Comparison of ENCODE assay signal across 28 mouse cellular contexts in genomic region chr19:58663317-58663716, GRCm38 (mm10). TPM values are rescaled to one million over a fixed set of nuclear protein-coding genes. Genes with fewer than 3 reads are reported as not detected.
"Had no signal": no experiment of that assay in that cellular context is flagged by ENCODE, and none has a peak within 500 bp of the region (broad histone marks: within the 10 kb centered on the region; RNA-seq: fewer than 3 reads in every experiment).

No protein-coding gene starts in this region.

- ATAC-seq: intestine, embryonic 16.5 days; liver, embryonic 12.5 days had no signal

- H3K27ac ChIP-seq: heart, adult 2 months; heart, embryonic 13.5 days; heart, embryonic 15.5 days; hindbrain, embryonic 13.5 days; hindbrain, embryonic 15.5 days; layer of hippocampus, adult 2 months; left cerebral cortex, adult 2 months; limb, embryonic 13.5 days; limb, embryonic 15.5 days; liver, embryonic 12.5 days had no signal

- H3K27me3 ChIP-seq: heart, embryonic 13.5 days; heart, embryonic 15.5 days; hindbrain, embryonic 13.5 days; hindbrain, embryonic 15.5 days; limb, embryonic 13.5 days; limb, embryonic 15.5 days; liver, embryonic 12.5 days had no signal

- H3K9ac ChIP-seq: heart, embryonic 13.5 days; heart, embryonic 15.5 days; hindbrain, embryonic 13.5 days; hindbrain, embryonic 15.5 days; limb, embryonic 13.5 days; limb, embryonic 15.5 days; liver, embryonic 12.5 days had no signal

- H3K36me3 ChIP-seq: heart, embryonic 13.5 days; heart, embryonic 15.5 days; hindbrain, embryonic 13.5 days; hindbrain, embryonic 15.5 days; limb, embryonic 13.5 days; limb, embryonic 15.5 days; liver, embryonic 12.5 days had no signal

- H3K4me1 ChIP-seq: heart, embryonic 13.5 days; heart, embryonic 15.5 days; hindbrain, embryonic 13.5 days; hindbrain, embryonic 15.5 days; limb, embryonic 13.5 days; limb, embryonic 15.5 days; liver, embryonic 12.5 days had no signal

- H3K9me3 ChIP-seq: heart, embryonic 13.5 days; heart, embryonic 15.5 days; hindbrain, embryonic 13.5 days; hindbrain, embryonic 15.5 days; limb, embryonic 13.5 days; limb, embryonic 15.5 days; liver, embryonic 12.5 days had no signal

- DNase-seq: gastrocnemius, postnatal 14 days; gastrocnemius, postnatal 36 days; heart, adult 2 months; heart, postnatal 14 days; heart, postnatal 36 days; kidney, adult 11 months; kidney, adult 2 months; kidney, adult 9 months; kidney, postnatal 10 days; kidney, postnatal 25 days; kidney, postnatal 4 days; left cerebral cortex, postnatal 4 days had no signal

- H3K4me3 ChIP-seq: heart, adult 2 months; heart, embryonic 13.5 days; heart, embryonic 15.5 days; hindbrain, embryonic 13.5 days; hindbrain, embryonic 15.5 days; layer of hippocampus, adult 2 months; left cerebral cortex, adult 2 months; limb, embryonic 13.5 days; limb, embryonic 15.5 days; liver, embryonic 12.5 days had no signal

- H3K4me2 ChIP-seq: heart, embryonic 11.5 days; heart, embryonic 13.5 days; heart, embryonic 15.5 days; hindbrain, embryonic 13.5 days; hindbrain, embryonic 15.5 days; limb, embryonic 13.5 days; limb, embryonic 15.5 days; liver, embryonic 12.5 days had no signal

RNA-seq across cellular contexts. Expression of gene Pnlip, which starts 11.0 kb away (rescaled TPM):
- total RNA-seq: gastrocnemius, adult 8-10 months; gastrocnemius, postnatal 14 days; gastrocnemius, postnatal 36 days; heart, adult 2 months; heart, postnatal 14 days; heart, postnatal 36 days; hematopoietic stem cell, adult 5-6 weeks had no signal
- polyA plus RNA-seq: heart, adult 2 months; heart, embryonic 11.5 days; heart, embryonic 13.5 days; heart, embryonic 15.5 days; kidney, adult 2 months; kidney, embryonic 16.5 days; limb, embryonic 11.5 days; limb, embryonic 13.5 days; limb, embryonic 15.5 days; liver, adult 2 months had no signal
